Mouse (Mus musculus): ENCODE results near the gene Bcl2l11. TPM values are rescaled to one million over a fixed set of nuclear protein-coding genes. Genes with fewer than 3 reads are reported as not detected.

The Bcl2l11 gene
- polyA plus RNA-seq, 1 experiment from 2014 or later: 15.7 TPM

DNA sequence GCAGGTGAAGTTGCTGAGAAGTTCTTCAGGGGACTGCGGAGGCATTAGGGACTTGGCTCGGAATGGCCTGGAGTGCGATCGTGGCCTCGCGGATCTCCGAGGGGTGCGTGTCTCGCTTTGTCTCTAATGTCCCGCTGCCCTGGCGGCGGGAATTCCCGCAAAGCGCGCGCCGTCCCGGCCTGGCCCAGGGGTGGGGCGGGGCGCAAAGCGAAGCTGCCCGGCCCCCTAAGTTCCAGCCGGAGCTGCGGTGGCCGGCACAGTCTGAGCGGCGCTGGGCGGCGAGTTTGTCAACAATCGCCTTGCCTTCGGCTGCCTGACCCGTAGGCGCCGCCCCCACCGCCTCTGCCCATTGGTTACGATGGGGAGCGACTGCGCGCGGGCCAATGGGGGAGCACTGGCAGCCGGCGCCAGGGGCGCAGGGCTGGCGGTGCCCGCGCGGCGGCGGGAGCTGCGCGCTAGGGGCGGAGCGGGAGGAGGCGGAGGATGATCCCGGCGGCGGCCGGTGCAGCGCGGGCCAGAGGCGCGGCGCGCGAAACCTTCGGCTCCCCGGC, 1.4 kb downstream of the Bcl2l11 start:
- peaks cover 9% of the 10 kb centered on the region; the same call in 1 of the 2 replicates for H3K36me3 ChIP-seq (ENCODE audit: insufficient read depth, low read length)
- WGBS: 0% methylated on average over 42 of the region's 67 CpGs
- H3K27ac ChIP-seq: peak overlapping the region; percentile 88
- DNase-seq (ENCODE audit: low spot score): peak; percentile 98
- H3K9me3 ChIP-seq (replicated peaks; ENCODE audit: low read length): no peaks in the 10 kb centered on the region
- H3K27me3 ChIP-seq (ENCODE audit: insufficient read depth, low read length): peaks cover 9% of the 10 kb centered on the region; the same call in 1 of the 2 replicates
- H3K4me1 ChIP-seq (replicated peaks; ENCODE audit: insufficient read depth, low read length): peaks cover 35% of the 10 kb centered on the region
- peak; percentile 86 for ATAC-seq (replicated peaks; ENCODE audit: low FRiP score, low read depth)
- 0 out of 2 replicates have a peak, but pooled peaks have one; percentile 13 for TF ChIP-seq CTCF (IDR thresholded peaks at IDR 0.05; ENCODE audit: low read depth)
- peak overlapping the region; percentile 80 for H3K9ac ChIP-seq (ENCODE audit: low read depth, low read length)
- H3K4me2 ChIP-seq (ENCODE audit: low read length): peak overlapping the region; percentile 99
- H3K4me3 ChIP-seq (replicated peaks; ENCODE audit: low read depth, low read length): peak overlapping the region; percentile 78

DNA sequence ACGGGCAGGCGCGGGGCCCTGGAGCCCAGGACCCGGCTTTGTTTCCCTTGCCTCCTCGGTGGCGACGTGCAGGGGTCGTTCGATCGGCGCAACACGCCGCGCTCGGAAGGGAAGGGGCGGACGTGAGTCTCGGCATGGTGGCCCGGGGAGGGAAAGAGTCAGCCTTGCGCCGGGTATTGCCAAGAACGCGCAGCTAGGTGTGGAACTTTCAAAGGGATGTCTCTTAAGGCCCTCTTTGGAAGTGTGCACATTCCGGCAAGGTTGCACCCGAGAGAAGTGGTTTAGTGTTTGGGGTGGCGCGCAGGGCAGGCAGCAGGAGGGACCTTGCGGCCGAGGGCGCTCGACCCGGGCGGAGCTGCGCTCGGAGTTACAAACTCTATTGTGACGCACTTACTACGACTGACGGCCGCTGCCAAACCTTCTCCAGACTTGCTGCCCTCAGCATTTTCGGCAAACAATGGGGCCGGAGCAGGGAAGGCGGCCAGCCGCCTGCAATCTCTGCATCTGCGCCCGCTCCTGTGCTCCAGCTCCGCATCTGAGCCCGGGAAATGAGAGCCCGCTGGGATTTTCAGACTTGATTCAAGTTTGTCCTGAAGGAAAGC, 2.0 kb downstream of the Bcl2l11 start:
- H3K9me3 ChIP-seq (replicated peaks; ENCODE audit: low read length): no peaks in the 10 kb centered on the region
- WGBS: under 1% methylated on average over 48 of the region's 48 CpGs
- H3K9ac ChIP-seq (ENCODE audit: low read depth, low read length): peak overlapping the region; percentile 80
- peaks cover 12% of the 10 kb centered on the region; the same call in 1 of the 2 replicates for H3K36me3 ChIP-seq (ENCODE audit: insufficient read depth, low read length)
- H3K4me1 ChIP-seq (replicated peaks; ENCODE audit: insufficient read depth, low read length): peaks cover 33% of the 10 kb centered on the region
- TF ChIP-seq CTCF (IDR thresholded peaks at IDR 0.05; ENCODE audit: low read depth): no peak
- peak; percentile 18 for ATAC-seq (replicated peaks; ENCODE audit: low FRiP score, low read depth)
- peak overlapping the region; percentile 88 for H3K27ac ChIP-seq
- peak; percentile 89 for DNase-seq (ENCODE audit: low spot score)
- peak overlapping the region; percentile 99 for H3K4me2 ChIP-seq (ENCODE audit: low read length)
- peaks cover 9% of the 10 kb centered on the region; the same call in 1 of the 2 replicates for H3K27me3 ChIP-seq (ENCODE audit: insufficient read depth, low read length)
- H3K4me3 ChIP-seq (replicated peaks; ENCODE audit: low read depth, low read length): peak overlapping the region; percentile 78

DNA sequence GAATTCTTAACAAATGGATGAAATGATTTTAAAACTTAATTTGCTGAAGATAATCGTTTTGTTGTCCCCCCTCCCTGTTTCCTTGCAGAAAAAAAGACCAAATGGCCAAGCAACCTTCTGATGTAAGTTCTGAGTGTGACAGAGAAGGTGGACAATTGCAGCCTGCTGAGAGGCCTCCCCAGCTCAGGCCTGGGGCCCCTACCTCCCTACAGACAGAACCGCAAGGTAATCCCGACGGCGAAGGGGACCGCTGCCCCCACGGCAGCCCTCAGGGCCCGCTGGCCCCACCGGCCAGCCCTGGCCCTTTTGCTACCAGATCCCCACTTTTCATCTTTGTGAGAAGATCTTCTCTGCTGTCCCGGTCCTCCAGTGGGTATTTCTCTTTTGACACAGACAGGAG, 2.7 kb downstream of the Bcl2l11 start:
- Histone ChIP-seq H3K27ac (no peak overlapping the region), H3K27me3 (ENCODE audit: insufficient read depth, low read length) (peaks cover 9% of the 10 kb centered on the region; the same call in 1 of the 2 replicates), H3K9me3 (replicated peaks; ENCODE audit: low read length) (no peaks in the 10 kb centered on the region), H3K4me2 (ENCODE audit: low read length) (peak overlapping the region; percentile 99), H3K4me3 (replicated peaks; ENCODE audit: low read depth, low read length) (peak overlapping the region; percentile 78), H3K36me3 (ENCODE audit: insufficient read depth, low read length) (peaks cover 14% of the 10 kb centered on the region; the same call in 1 of the 2 replicates), H3K4me1 (replicated peaks; ENCODE audit: insufficient read depth, low read length) (peaks cover 25% of the 10 kb centered on the region), H3K9ac (ENCODE audit: low read depth, low read length) (peak overlapping the region; percentile 80)
- no peak for TF ChIP-seq CTCF (IDR thresholded peaks at IDR 0.05; ENCODE audit: low read depth)
- DNase-seq (ENCODE audit: low spot score) (no peak), ATAC-seq (replicated peaks; ENCODE audit: low FRiP score, low read depth) (no peak)
- 21% methylated on average over 10 of the region's 10 CpGs for WGBS

DNA sequence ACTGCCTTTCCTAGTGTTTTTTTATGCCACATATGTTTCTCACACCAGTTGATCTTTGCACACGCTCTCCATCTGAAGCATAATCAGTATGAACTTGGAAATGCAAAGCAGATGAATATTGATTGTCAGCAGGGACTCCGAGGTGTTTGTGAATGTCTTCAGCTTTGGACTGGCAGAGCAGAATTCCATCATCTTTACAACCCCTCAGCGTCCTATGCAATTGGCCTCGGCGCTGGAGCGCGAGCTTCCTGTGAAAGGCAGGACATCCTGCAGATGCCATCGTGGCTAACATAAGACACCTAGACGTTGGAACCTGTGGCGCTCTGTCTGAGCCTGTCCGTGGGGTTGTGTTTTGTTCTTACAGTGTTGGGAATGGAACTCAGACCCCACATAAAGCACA, 5.7 kb downstream of the Bcl2l11 start:
- Histone ChIP-seq H3K9ac (ENCODE audit: low read depth, low read length) (no peak overlapping the region), H3K27ac (no peak overlapping the region), H3K36me3 (ENCODE audit: insufficient read depth, low read length) (peaks cover 14% of the 10 kb centered on the region; the same call in 1 of the 2 replicates), H3K4me2 (ENCODE audit: low read length) (no peak overlapping the region), H3K4me3 (replicated peaks; ENCODE audit: low read depth, low read length) (no peak overlapping the region), H3K4me1 (replicated peaks; ENCODE audit: insufficient read depth, low read length) (peaks cover 14% of the 10 kb centered on the region; the same call in 1 of the 2 replicates), H3K9me3 (replicated peaks; ENCODE audit: low read length) (no peaks in the 10 kb centered on the region), H3K27me3 (ENCODE audit: insufficient read depth, low read length) (no peaks in the 10 kb centered on the region)
- ATAC-seq (replicated peaks; ENCODE audit: low FRiP score, low read depth) (no peak), DNase-seq (ENCODE audit: low spot score) (no peak)
- 79% methylated on average over 11 of the region's 11 CpGs for WGBS
- TF ChIP-seq CTCF (IDR thresholded peaks at IDR 0.05; ENCODE audit: low read depth): no peak

DNA sequence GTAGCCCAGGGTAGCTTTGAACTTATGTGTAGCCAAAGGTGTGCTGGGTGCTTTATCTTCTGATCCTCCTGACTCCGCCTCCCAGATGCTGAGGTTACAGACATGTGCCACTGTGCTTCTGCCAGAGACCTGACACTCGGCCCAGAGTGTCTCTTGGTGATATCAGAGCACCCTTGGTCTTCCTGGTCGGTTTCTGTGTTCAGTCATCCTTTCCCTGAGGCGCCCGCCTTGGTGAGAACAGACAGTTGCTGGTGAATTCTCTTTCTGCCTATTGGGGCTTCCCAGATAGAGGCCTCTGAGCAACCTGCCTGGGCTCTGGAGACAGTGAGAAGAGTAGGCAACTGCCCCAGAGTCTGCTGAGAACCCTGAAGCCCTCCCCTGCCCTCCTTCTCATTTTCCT, 6.8 kb downstream of the Bcl2l11 start:
- Histone ChIP-seq H3K27me3 (ENCODE audit: insufficient read depth, low read length) (no peaks in the 10 kb centered on the region), H3K27ac (no peak overlapping the region), H3K9ac (ENCODE audit: low read depth, low read length) (no peak overlapping the region), H3K4me1 (replicated peaks; ENCODE audit: insufficient read depth, low read length) (peaks cover 12% of the 10 kb centered on the region; the same call in 1 of the 2 replicates), H3K9me3 (replicated peaks; ENCODE audit: low read length) (no peaks in the 10 kb centered on the region), H3K4me2 (ENCODE audit: low read length) (no peak overlapping the region), H3K4me3 (replicated peaks; ENCODE audit: low read depth, low read length) (no peak overlapping the region), H3K36me3 (ENCODE audit: insufficient read depth, low read length) (peaks cover 14% of the 10 kb centered on the region; the same call in 1 of the 2 replicates)
- TF ChIP-seq CTCF (IDR thresholded peaks at IDR 0.05; ENCODE audit: low read depth): no peak
- 68% methylated on average over 5 of the region's 5 CpGs for WGBS
- no peak for ATAC-seq (replicated peaks; ENCODE audit: low FRiP score, low read depth)
- no peak for DNase-seq (ENCODE audit: low spot score)

DNA sequence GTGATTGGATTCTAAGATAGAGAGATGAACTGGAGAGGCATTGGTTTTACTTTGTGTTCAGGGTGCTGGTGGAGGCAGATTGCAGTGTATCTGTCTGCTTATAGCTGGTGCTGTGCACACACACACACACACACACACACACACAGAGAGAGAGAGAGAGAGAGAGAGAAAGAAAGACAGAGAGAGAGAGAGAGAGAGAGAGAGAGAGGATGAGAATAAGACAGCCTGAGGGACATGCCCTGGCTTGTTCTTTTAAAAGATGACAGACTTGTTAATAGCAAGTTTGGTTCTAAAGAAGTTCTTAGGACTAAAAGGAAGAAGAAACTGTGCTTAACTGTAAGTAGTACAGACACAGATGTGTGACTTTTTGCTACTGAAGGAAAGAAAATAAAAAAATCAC, 8.0 kb downstream of the Bcl2l11 start:
- Histone ChIP-seq H3K36me3 (ENCODE audit: insufficient read depth, low read length) (peaks cover 14% of the 10 kb centered on the region; the same call in 1 of the 2 replicates), H3K27ac (no peak overlapping the region), H3K27me3 (ENCODE audit: insufficient read depth, low read length) (no peaks in the 10 kb centered on the region), H3K4me3 (replicated peaks; ENCODE audit: low read depth, low read length) (no peak overlapping the region), H3K9ac (ENCODE audit: low read depth, low read length) (no peak overlapping the region), H3K4me2 (ENCODE audit: low read length) (no peak overlapping the region), H3K4me1 (replicated peaks; ENCODE audit: insufficient read depth, low read length) (0 out of 2 replicates have a peak, but pooled peaks cover 6% of the 10 kb centered on the region), H3K9me3 (replicated peaks; ENCODE audit: low read length) (no peaks in the 10 kb centered on the region)
- DNase-seq (ENCODE audit: low spot score) (no peak), ATAC-seq (replicated peaks; ENCODE audit: low FRiP score, low read depth) (no peak)
- no peak for TF ChIP-seq CTCF (IDR thresholded peaks at IDR 0.05; ENCODE audit: low read depth)

Measured in kidney, postnatal 0 days (tissue).